Mouse (Mus musculus) neural tube, embryonic 10.5 days (tissue): ENCODE measurements around the gene Faf1.
A peak's percentile ranks its signal among the peaks of the same experiment; 100 is the strongest.

Experiments
- DNase-seq: peaks from one replicate; pipeline ENCODE4 v3.0.0-alpha.2; 2017; ENCODE audit warnings: low spot score; ENCODE audit errors: extremely low spot score

The Faf1 gene

DNA sequence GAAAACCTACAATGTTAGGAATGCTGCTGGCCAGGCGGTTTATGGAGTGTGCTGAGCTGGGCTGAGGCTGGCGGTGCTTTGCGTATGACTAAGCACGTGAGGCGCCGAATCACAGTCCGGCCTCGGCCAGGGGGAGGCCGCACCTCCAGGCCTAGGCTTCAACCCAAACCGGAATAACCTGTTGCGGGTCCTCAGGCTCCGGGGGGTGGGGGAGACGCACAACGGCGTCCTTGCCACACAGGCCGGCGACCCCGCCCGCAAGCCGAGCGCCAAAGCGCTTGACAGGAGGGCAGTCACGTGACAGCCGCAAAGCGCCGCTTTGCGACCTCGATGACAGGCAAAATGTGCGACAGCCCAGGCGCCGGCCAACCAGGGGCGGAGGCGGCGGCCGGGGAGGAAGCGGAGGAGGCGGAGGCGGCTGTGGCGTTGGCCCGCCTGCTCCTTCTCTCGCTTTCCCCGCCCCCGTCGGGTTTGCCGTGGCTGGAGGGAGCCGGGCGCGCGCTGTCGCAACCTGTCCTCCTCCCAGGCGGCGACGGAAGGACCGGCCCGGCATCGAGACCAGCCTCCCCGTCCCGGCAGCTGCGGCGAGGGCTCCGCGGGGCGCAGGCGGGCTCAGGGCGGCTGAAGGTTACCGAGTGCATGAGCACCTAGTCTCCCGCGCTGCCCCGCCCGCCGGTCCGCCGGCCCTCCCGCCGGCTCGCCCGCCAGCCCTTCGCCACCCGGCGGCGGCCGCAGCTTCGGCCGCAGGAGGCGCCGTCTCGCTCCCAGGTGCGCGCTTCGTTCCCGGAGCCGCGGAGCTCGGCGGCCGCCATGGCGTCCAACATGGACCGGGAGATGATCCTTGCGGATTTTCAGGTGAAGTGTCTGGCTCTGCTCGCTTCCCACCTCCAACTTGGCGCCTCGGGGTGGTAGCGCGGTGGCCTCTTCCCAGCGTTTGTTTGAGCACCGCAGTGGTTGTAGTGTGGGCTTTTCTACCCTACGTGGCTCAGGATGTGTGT is at the start of gene Faf1:
Gene Faf1 (plus strand): TSS at position 371 of the 998 bp plus-strand sequence.
- DNase-seq: peak; percentile 97

DNA sequence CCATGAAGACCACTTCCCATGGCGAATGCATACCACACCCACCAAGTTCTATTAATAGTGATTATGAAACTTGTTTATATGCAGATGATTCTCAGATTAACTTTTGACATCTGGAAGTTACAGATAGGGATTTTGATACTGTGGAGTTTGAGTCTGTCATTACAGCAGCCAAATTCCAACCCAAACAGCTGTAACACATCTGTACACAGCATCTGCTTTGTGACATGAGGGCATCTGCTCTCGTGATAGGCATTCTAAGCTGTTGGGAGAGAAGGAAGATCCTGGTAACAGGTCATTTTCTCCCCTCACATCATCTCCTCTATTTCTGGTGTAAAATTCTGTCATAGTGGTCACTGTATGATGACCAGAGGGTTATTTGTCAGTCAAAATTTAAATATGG is 46.2 kb upstream of the Faf1 start:
- no peak for DNase-seq

DNA sequence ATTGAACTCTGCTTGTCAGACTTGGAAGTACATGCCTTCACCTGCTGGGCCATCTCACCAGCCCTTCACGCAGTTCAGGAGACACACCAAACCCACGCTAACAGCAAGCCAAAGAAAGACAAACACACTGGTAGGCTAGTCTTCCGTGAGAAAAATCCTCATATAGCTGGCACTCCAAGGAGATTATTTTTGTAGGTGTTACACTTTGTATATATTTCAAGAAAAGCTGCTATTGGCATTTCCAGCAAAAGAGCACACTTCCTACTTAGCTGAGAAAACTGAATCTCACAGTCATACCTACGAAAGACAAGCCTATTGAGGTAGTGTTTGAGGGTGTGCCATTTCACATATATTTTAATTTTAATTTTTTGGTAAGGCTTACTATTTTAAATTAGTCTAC is 45.4 kb upstream of the Faf1 start:
- DNase-seq: no peak

DNA sequence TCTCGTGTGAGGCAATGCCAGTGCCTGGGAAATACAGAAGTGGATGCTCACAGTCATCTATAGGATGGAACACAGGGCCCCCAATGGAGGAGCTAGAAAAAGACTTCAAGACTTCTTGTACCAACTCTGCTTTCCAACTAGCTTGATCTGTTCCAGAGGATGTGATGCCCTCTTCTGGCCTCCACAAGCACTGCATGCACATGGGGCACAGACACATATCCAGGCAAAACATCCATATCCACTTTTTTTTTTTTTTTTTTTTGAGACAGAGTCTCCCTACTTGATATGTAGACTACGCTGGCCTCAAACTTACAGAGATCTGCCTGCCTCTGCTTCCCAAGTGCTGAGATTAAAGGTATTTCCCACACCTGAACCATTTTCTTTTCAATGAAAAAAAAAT is 41.4 kb upstream of the Faf1 start:
- peak; percentile 18 for DNase-seq

DNA sequence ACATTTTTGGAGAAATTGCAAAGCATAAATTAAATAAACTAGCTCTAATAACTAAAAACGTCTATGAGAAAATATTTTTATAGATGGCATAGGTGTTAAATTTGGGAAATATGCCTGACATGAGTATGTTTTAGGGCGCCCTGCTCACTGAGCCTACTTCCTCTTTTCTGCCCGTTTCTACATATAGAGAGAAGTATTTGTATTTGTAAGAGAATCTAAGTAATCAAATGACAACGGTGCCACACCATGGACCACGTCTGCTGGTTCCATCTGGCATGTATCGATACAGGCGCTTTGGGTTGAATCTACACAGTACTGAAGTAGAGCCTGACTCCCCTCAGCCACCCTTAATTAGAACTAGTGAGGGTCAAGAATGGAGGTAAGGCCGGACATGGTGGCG is 37.0 kb upstream of the Faf1 start:
- DNase-seq: no peak

DNA sequence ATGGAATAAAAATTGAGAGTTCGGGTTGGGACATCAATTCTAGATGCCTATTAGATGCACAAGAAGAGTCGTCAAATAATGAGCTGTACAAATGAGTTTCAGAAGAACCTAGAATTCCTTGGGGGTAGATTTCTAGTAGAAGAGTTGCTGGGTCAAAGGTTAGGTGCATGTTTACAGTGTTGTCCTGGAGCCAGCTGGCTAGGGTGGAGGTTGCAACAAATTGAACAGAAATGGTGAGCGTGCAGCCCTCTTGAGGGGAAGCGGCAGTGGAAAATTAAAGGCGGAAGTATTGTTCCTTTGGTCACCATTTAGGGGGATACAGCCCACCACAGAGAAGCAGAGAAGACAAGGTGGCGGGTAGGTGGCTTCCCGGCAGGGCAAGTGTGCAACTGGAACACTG is 36.2 kb upstream of the Faf1 start:
- no peak for DNase-seq

DNA sequence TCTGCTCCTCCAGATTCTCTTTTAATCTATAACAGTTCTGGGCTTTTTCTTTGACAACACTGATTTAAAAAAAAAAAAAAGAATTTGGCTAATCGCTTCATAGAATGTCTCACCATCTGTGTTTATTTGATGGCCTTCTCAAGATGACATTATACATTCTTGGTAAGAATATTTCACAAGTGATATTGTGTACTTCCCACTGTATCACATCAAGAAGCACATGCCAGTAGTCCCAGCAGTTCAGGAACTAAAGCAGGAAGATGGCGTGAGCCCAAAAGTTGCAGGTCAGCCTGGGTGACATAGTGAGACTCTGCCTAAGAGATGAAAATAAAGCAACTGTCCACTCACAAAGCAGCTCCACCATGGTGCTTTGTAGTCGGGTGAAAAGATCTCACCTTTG is 34.9 kb upstream of the Faf1 start:
- no peak for DNase-seq

DNA sequence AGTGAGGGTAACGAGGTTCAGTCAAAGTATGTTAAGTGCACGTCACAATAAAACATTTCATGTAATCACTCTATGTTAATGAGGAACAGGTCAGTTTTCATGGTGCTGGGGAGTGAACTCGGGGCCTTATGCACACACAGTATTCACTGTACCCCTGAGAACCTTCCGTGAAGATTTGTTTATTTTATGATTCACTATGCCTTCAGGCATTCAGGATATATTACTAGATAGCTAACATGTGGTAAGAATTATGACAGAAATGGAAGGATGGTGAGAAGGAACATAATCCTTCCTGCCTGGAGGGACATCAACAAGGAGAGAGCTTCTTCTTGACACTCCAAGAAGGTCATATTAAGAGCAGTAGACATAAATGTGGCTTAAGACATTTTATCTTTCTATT is 29.1 kb upstream of the Faf1 start:
- no peak for DNase-seq

DNA sequence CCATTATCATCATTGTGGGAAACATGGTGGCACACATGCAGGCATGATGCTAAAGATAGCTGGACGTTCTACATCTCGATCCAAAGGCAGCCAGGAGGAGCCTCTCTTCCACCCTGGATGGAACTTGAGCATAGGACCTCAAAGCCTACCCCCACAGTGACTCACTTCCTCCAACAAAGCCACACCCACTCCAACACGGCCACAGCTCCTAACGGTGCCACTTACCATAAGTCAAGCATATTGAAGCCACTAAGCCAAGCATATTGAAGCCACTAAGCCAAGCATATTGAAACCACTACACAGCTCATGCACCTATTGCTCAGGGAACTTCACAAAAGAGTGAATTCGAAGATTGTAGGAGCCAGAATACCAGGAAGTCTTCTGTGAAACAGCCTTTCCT is 27.1 kb upstream of the Faf1 start:
- DNase-seq: no peak

DNA sequence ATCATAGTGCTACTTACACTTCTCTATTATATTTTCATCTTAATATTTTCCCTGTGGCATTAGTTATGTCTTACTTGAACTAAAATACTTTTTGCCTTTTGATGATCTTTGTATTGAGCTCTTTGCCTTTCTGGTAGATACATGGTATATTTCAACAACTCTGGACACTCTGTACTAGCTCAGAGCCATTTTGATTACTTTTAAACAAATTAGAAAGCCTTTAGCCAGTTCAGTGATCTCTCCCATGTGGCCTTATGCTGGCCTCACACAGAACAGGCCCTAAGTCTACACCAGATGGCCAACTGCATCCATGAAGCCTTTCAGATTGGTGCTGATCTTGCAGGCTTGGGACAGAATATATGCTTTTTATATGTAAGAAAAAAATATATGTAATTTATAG is 23.1 kb upstream of the Faf1 start:
- no peak for DNase-seq

DNA sequence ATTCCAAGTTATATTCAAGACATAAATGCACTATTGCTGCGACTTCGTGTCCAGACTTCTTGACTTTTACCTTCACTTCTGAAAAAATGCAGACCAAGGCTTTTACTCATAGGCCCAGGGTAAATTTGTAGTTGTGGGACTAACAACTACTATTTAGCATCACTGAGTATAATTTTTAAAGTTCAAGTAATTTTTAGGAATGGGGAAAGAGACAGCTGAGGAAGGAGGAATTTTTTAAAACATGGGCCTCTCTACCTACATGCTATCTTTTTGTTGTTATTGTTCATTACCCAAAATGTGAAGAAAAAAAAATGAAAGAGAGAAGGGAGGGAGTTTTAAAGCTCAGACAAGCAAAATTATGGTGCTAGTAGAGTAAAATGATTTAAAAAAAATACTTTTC is 21.7 kb upstream of the Faf1 start:
- no peak for DNase-seq

DNA sequence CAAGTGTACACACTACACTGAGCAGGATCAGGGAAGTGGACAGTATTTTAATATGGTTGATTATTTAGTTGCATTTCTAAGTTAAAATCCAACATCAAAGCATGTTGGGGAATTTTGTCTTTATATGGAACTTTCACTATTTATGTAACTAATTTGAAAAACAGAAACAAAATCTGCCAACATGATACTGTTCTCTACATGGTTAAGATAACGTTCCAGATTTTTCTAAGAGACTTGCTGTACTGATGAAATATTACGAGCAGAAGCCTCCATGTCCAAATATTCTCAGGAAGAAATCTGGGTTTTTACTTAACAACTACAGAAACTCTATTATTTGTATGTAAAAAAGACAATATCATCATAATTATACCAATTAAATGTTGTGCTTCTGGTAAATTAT is 20.6 kb upstream of the Faf1 start:
- no peak for DNase-seq

DNA sequence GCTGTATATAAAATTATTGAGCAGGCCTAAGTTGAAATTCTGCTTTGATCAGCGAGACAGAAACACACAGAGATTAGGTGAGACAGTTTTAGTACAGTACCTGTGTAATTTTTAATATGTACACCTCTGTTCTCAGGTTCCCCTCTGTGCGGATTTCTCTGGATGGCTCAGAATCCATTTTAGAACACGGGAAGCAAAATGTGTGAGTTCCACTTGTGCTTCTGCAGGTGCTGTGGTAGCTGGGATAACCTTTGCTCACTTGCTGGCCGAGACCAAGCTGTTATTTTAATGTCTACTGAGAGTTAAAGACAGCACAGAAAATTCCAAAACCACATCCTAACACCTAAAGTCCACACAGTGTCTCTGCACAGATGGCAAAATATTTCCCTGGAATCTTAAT is 20.1 kb upstream of the Faf1 start:
- peak; percentile 22 for DNase-seq

DNA sequence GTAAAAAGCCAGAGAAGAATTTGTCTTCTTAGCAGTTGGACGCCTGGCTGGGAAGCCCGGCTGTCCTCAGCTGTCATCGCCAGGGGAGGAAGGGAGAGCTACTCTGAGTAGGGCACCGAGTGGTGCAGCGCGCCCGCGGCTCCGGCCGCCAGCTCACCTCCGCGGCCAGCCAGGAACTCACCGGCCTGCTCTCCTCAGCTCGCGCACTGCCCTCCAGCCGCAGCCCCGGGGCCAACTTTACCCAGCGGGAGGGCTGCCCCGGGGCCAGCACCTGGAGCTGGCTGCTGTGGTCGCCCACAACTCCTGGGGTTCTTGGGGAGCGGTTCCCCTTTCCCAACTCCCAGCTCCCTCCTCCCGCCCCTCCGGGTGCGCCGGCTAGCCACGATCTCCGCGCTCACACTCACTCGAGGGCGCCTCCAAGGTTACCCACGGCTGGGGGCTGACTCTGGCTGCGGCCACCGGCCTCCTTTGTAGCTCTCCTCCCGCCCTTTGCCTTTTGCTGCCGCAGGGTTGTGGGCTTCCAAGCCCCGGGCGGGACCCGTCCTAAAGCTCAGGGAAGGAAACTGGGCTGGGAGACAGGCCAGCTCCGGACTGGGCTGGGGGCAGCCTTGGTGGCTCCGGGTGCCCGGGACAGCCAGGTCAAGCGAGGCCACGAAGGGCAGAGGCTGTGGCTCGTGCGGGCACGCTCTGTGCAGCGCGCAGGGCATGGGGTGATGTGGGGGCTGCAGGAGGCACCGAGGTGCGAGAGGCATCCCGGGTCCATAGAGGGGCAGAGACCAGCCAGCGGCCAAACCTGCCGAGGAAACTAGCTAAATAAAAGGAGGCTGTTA is 19.2 kb upstream of the Faf1 start:
- peak; percentile 77 for DNase-seq

DNA sequence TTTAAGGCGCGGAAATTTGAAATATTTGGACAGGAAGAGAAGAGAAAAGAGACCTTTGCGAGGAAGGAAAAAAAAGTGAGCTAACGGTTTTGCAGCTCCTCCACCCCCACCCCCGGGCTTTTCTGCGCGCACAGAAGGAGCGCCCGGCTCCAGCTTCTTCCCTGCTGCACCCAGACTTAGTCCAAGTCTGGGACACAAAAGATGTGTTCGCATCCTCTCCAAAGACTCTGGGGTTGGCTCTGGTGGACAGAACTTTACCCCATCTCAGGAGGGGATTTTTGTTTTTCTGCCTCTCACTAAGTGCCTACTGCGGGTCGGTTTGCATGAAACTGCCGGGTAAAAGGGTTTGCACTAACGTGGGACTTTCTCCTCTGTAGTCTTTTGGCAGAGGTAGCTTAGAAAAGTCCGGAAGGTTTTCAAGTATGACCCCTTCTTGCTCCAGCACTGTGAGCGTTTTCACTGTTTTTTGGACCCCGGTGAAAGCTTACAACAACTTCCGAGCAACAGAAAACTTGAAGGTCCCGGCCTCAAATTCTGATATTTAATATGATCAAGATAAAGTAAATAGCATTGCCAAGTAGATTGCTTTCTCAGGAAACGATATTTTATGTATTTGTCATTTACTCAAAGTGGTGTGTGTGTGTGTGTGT is 18.4 kb upstream of the Faf1 start:
- DNase-seq: peak; percentile 58

DNA sequence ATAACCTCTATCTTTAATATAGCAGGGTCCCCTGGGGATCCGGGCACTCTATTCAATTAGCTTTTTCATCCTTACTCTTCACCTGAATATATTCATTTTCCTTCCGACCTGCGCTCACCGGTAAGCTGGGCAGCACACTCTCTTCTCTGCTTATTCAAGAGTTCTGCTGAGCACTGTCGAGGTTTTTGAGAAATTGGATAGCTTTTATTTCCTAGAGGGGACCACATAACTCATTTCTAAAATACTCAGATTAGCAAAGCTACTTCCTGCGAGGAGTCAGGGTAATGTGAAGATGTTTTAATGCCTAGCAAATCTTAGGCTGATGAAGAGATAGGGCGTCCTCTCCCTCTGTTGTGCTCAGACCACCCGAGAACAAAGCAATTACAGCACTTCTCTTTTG is 17.6 kb upstream of the Faf1 start:
- DNase-seq: peak; percentile 16

DNA sequence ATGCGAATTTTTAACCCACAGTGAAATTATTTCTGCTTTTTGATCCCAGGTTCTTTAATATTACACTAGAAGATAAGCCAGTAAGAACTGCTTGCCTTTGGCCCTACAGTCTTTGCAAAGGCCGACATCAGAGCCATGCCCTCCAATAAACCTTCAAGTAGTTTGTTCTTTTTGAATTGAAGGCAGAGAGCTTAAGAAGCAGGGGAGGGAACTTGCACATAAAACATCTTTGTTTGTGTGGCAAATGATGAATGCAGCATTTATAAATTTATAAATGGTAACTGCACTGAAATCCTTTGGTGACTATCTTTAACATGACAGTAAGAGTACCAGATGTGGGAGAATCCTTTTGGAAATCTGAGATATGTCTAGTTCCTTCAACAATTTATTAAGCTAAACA is 16.8 kb upstream of the Faf1 start:
- peak; percentile 18 for DNase-seq

DNA sequence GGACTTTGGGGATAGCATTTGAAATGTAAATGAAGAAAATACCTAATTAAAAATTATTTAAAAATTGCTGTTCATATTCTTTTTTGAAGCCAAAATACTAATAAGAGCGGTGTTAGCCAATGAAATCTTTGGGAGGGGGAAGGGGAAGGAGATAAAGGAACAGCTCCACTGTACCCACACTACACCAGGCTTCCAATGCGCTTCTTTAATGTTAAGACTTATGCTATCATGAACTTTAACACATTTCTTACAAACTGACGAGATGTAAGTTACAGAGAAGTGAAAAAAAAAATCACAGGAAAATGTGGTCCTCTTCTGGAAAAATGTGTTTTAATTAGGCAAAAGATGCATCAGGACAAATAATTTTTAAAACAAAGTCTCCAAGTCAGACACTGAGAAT is 15.8 kb upstream of the Faf1 start:
- no peak for DNase-seq

DNA sequence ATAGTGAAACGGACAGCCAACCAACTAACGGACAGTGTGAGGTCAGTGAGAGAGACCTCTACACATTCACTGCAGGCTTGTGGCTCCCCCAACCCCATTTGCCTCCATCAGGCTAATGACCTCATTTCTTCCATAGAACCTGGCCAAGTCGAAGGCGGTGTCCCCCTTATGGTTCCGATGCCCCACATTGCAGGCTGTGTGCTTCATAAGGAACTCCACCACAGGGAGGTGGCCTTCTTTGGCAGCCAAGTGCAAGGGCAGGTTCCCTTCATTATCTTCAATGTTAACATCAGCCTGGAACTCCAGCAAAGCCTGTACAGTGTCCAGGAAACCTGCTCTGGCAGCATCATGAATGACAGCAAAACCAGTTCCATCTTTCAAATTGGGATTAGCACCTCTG is 15.2 kb upstream of the Faf1 start:
- DNase-seq: peak; percentile 53

DNA sequence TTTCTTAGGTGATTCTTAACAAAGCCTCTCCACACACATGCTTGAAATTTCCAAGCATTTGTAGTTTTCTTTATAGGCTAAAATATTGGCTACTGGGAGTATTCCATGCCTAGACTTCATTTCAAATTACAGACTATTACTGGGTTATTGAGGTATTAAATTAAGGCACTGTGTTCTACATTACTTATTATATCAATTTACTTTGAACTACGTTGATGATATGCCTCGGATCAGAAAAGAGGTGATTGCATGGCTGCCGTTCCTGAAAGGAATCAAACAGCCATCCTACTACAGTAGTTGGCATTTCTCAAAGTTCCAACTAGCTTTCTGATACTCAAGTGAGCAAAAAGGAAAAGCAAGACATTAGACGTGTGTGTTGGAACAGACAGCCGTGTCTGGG is 14.1 kb upstream of the Faf1 start:
- peak; percentile 19 for DNase-seq

DNA sequence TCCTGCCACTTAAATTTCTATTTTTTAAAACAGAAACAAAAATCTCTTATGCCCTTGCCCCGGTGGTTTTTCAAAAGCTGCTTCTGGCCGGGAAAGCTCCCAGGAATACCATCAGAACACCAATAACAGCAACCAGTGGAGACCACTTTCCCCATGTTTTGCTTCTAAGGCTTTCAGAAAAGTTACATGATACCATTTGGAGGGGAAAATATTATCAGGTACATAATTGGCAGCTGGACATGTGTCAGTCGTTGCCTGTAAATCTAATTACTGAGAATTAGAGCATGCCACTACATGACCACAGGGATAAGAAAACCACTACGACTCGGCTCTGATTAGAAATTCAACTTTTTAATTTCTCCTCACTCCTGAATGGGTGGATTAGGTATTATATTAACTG is 12.3 kb upstream of the Faf1 start:
- no peak for DNase-seq
